Mouse (Mus musculus): ENCODE measurements around the gene Cdk4. TPM values are rescaled to one million over a fixed set of nuclear protein-coding genes. Genes with fewer than 3 reads are reported as not detected.

The Cdk4 gene
- polyA plus RNA-seq, 1 experiment, result 276 TPM

DNA sequence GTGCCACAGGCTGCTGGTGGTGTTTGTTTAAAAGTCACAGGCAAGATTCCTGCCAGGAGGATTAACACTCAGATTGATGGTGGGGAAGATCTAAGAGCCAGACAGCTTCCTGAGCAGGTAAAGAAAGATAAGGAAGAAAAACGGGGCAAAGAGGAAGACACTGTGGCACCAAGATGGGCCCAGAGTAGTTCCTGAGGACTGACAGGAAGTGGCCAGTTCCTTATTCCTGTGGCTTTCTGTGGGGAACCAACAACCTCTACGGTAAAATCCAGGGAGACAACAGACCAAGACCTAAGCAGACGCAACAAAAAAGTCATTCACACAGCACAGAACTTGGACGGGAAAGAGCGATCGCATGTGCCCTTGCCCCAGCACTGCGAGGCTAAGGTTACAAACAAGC, 40.3 kb downstream of the Cdk4 start:
- no peak overlapping the region for H3K4me2 ChIP-seq (ENCODE audit: low read depth)
- no peaks in the 10 kb centered on the region for H3K27me3 ChIP-seq (ENCODE audit: control insufficient read depth, insufficient read depth, insufficient read length)
- H3K4me3 ChIP-seq, result no peak overlapping the region
- peaks cover 3% of the 10 kb centered on the region for H3K36me3 ChIP-seq (ENCODE audit: control insufficient read depth, insufficient read depth)
- TF ChIP-seq MYOD1 (IDR thresholded peaks at IDR 0.05; ENCODE audit: control insufficient read depth in 1 of 3, insufficient read length in 2 of 3, low read depth in 2 of 3) (no peak), TCF12 (IDR thresholded peaks at IDR 0.05; ENCODE audit: insufficient read depth, poor library complexity, severe bottlenecking) (no peak), POLR2A (IDR thresholded peaks at IDR 0.05; ENCODE audit: insufficient read length, low read depth) (no peak), CEBPB (IDR thresholded peaks at IDR 0.05; ENCODE audit: insufficient read depth, poor library complexity, severe bottlenecking) (no peak), MYOG (IDR thresholded peaks at IDR 0.05; ENCODE audit: control insufficient read depth in 1 of 3, insufficient read depth in 1 of 3, insufficient read length in 2 of 3, low read depth in 2 of 3) (no peak), MAX (IDR thresholded peaks at IDR 0.05; ENCODE audit: low read depth) (no peak), TCF3 (IDR thresholded peaks at IDR 0.05; ENCODE audit: insufficient read length, low read depth) (no peak), POLR2AphosphoS2 (IDR thresholded peaks at IDR 0.05; ENCODE audit: insufficient read length, low read depth) (no peak), SRF (IDR thresholded peaks at IDR 0.05; ENCODE audit: control insufficient read depth, insufficient read length, low read depth) (no peak), USF1 (IDR thresholded peaks at IDR 0.05; ENCODE audit: low read depth) (no peak), E2F4 (IDR thresholded peaks at IDR 0.05; ENCODE audit: insufficient read depth) (no peak), REST (IDR thresholded peaks at IDR 0.05; ENCODE audit: insufficient read depth, insufficient read length) (no peak)
- no peaks in the 10 kb centered on the region for H3K79me2 ChIP-seq (ENCODE audit: control insufficient read depth, insufficient read depth)
- H3ac ChIP-seq (ENCODE audit: control insufficient read depth, insufficient read length), result no peak overlapping the region

DNA sequence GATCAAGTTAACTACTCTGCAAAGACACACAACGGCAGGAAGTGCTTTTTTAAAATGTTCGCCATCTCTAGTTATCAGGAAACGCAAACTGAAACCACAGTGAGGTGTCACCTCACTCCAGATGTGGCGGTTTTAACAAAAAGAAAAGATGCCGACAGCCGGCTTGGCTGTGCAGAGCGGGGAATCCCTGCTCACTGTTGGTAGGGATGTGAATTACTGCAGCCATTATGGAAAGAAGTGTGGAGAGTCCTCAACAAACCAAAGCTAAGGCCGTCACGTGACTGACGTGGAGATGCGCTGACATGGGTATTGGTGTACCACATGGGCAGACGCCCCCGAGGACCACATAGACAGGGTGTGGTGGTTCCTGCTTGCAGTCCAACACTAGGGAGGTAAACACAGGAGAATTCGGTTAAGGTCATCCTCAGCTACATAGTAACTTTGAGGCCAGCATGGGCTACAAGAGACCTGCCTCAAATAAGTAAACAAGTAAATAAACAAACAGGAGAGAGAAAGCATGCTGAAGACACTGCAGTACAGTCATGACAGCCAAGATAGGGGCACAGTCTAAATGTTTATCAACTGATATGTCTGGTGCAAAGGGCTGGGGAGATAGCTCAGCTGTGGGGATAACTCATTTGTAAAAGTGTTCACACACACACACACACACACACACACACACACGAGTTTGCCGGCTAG, 44.4 kb downstream of the Cdk4 start:
- Histone ChIP-seq H3K36me3 (ENCODE audit: control insufficient read depth, insufficient read depth) (peaks cover 3% of the 10 kb centered on the region), H3K79me2 (ENCODE audit: control insufficient read depth, insufficient read depth) (no peaks in the 10 kb centered on the region), H3K4me3 (no peak overlapping the region), H3K4me2 (ENCODE audit: low read depth) (no peak overlapping the region), H3K27me3 (ENCODE audit: control insufficient read depth, insufficient read depth, insufficient read length) (no peaks in the 10 kb centered on the region), H3ac (ENCODE audit: control insufficient read depth, insufficient read length) (no peak overlapping the region)
- TF ChIP-seq MYOD1 (IDR thresholded peaks at IDR 0.05; ENCODE audit: control insufficient read depth in 1 of 3, insufficient read length in 2 of 3, low read depth in 2 of 3) (no peak), POLR2AphosphoS2 (IDR thresholded peaks at IDR 0.05; ENCODE audit: insufficient read length, low read depth) (no peak), E2F4 (IDR thresholded peaks at IDR 0.05; ENCODE audit: insufficient read depth) (no peak)

- Histone ChIP-seq H3K27me3 (ENCODE audit: control insufficient read depth, insufficient read depth, insufficient read length) (no peaks in the 10 kb centered on the region), H3K4me3 (no peak overlapping the region), H3ac (ENCODE audit: control insufficient read depth, insufficient read length) (no peak overlapping the region), H3K36me3 (ENCODE audit: control insufficient read depth, insufficient read depth) (peaks cover 3% of the 10 kb centered on the region), H3K4me2 (ENCODE audit: low read depth) (no peak overlapping the region), H3K79me2 (ENCODE audit: control insufficient read depth, insufficient read depth) (no peaks in the 10 kb centered on the region)
- no peak for TF ChIP-seq MYOG (IDR thresholded peaks at IDR 0.05; ENCODE audit: control insufficient read depth in 1 of 3, insufficient read depth in 1 of 3, insufficient read length in 2 of 3, low read depth in 2 of 3)
Measured at GRCm38 (mm10) chr10:127108262-127108583, 44.9 kb downstream of the Cdk4 start.

DNA sequence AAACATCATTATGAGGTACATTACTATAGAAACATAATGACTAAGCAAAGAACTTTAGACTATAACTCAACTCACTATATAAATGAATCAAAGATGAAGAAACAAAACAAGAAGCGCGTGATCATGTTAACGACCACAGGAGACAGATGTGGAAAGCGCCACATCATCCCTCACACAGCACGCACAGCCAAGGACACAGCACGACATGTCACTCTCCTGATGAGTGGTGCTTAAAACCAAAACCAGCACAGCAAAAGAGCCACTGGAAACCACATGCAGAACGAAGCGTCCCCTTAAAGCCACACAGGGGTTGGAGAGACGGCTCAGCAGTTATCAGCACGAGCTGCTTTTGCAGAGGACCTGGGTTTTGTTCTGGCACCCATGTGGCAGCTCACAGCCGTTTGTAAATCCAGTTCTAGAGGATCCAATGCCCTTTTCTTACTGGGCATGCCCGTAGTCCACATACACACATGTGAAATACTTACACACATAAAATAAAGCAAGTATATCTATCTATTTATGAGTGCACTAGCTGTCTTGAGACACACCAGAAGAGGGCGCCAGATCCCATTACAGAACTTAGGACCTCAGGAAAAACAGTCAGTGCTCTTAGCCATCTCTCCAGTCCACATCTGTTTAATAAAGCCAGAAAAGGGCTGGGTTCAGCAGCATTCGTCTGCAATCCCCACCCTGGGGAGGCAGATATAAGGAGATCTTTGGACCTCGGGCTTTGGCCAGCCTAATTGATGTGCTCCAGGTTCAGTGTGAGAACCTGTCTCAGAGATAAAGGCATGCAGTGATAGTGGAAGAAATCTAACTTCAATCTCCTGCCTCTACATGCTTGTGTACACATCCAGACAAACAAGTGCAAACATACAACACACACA, 47.9 kb downstream of the Cdk4 start:
- peaks cover 3% of the 10 kb centered on the region for H3K36me3 ChIP-seq (ENCODE audit: control insufficient read depth, insufficient read depth)
- H3K79me2 ChIP-seq (ENCODE audit: control insufficient read depth, insufficient read depth), result no peaks in the 10 kb centered on the region
- H3K27me3 ChIP-seq (ENCODE audit: control insufficient read depth, insufficient read depth, insufficient read length), result no peaks in the 10 kb centered on the region
- H3K4me3 ChIP-seq, result no peak overlapping the region
- H3K4me2 ChIP-seq (ENCODE audit: low read depth), result no peak overlapping the region
- TF ChIP-seq TCF12 (IDR thresholded peaks at IDR 0.05; ENCODE audit: insufficient read depth, poor library complexity, severe bottlenecking) (no peak), TCF3 (IDR thresholded peaks at IDR 0.05; ENCODE audit: insufficient read length, low read depth) (no peak), POLR2A (IDR thresholded peaks at IDR 0.05; ENCODE audit: insufficient read length, low read depth) (no peak), SRF (IDR thresholded peaks at IDR 0.05; ENCODE audit: control insufficient read depth, insufficient read length, low read depth) (no peak), REST (IDR thresholded peaks at IDR 0.05; ENCODE audit: insufficient read depth, insufficient read length) (no peak), POLR2AphosphoS2 (IDR thresholded peaks at IDR 0.05; ENCODE audit: insufficient read length, low read depth) (no peak)
- H3ac ChIP-seq (ENCODE audit: control insufficient read depth, insufficient read length), result no peak overlapping the region

DNA sequence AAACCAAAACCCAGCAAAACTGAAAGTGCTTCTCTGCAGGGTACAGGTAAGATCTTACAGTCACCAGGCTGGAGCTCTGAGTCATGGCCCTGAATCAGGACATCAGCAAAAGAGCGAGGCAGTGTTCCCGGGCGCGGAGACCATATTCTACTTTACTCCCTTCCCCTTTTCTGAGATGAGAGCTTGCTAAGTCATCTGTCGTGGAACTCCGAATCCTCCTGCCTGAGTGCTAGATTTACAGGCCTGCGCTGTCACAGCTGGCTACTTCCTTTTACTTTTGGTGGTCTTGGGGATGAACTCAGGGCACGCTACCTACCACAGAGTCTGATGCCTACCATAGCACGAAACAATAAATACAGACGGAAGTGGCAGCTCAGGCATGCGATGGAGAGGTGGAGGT, 51.1 kb downstream of the Cdk4 start:
- Histone ChIP-seq H3K36me3 (ENCODE audit: control insufficient read depth, insufficient read depth) (peaks cover 8% of the 10 kb centered on the region), H3K27me3 (ENCODE audit: control insufficient read depth, insufficient read depth, insufficient read length) (no peaks in the 10 kb centered on the region), H3K79me2 (ENCODE audit: control insufficient read depth, insufficient read depth) (no peaks in the 10 kb centered on the region), H3K4me2 (ENCODE audit: low read depth) (no peak overlapping the region), H3ac (ENCODE audit: control insufficient read depth, insufficient read length) (no peak overlapping the region), H3K4me3 (no peak overlapping the region)
- TF ChIP-seq MYOD1 (IDR thresholded peaks at IDR 0.05; ENCODE audit: control insufficient read depth in 1 of 3, insufficient read length in 2 of 3, low read depth in 2 of 3) (no peak), MAX (IDR thresholded peaks at IDR 0.05; ENCODE audit: low read depth) (no peak), TCF12 (IDR thresholded peaks at IDR 0.05; ENCODE audit: insufficient read depth, poor library complexity, severe bottlenecking) (no peak), TCF3 (IDR thresholded peaks at IDR 0.05; ENCODE audit: insufficient read length, low read depth) (no peak), CEBPB (IDR thresholded peaks at IDR 0.05; ENCODE audit: insufficient read depth, poor library complexity, severe bottlenecking) (no peak), E2F4 (IDR thresholded peaks at IDR 0.05; ENCODE audit: insufficient read depth) (no peak), SRF (IDR thresholded peaks at IDR 0.05; ENCODE audit: control insufficient read depth, insufficient read length, low read depth) (no peak), MYOG (IDR thresholded peaks at IDR 0.05; ENCODE audit: control insufficient read depth in 1 of 3, insufficient read depth in 1 of 3, insufficient read length in 2 of 3, low read depth in 2 of 3) (no peak), POLR2AphosphoS2 (IDR thresholded peaks at IDR 0.05; ENCODE audit: insufficient read length, low read depth) (no peak), REST (IDR thresholded peaks at IDR 0.05; ENCODE audit: insufficient read depth, insufficient read length) (no peak), POLR2A (IDR thresholded peaks at IDR 0.05; ENCODE audit: insufficient read length, low read depth) (no peak), USF1 (IDR thresholded peaks at IDR 0.05; ENCODE audit: low read depth) (no peak)

Measured in myocyte (in vitro differentiated cells).